Mouse (Mus musculus): ENCODE data around the gene Ap5s1.

- TF ChIP-seq ZKSCAN1 (IDR thresholded peaks at IDR 0.05; ENCODE audit: borderline replicate concordance, low read depth, low read length) (no peak), POLR2A (IDR thresholded peaks at IDR 0.05; ENCODE audit: low read depth, low read length) (no peak), EP300 (IDR thresholded peaks at IDR 0.05; ENCODE audit: low read length) (no peak), IRF4 (IDR thresholded peaks at IDR 0.05; ENCODE audit: low read depth, low read length) (no peak), CTCF (conservative IDR thresholded peaks at IDR 0.05 in 1 of 2, IDR thresholded peaks at IDR 0.05 in 1 of 2; ENCODE audit: low read depth in 2 of 2, low read length in 2 of 2) (no peak), POLR2AphosphoS2 (IDR thresholded peaks at IDR 0.05; ENCODE audit: low read depth, low read length) (no peak)
Measured at GRCm38 (mm10) chr2:131177932-131178331, 28.9 kb upstream of the Ap5s1 start.

All from CH12.LX (cell line).